Mouse (Mus musculus) midbrain, postnatal 0 days (tissue): ENCODE measurements at regions not wholly inside any gene's neighbourhood (a gene's known extent, or its start where the extent isn't known, plus 50 kb on each side); places are given as distances from the start of the nearest gene placed in this dataset.
A peak's percentile ranks its signal among the peaks of the same experiment; 100 is the strongest.

Experiments used
- ATAC-seq: fragments of 200-750 bp; cut with Nextera tagmentation; 2 replicates; pipeline ENCODE4 v1.8.0; 2017; ENCODE audit warnings: moderate number of reproducible peaks, mild to moderate bottlenecking, moderate TSS enrichment, moderate library complexity; ENCODE audit not compliant: low FRiP score
- DNase-seq: peaks from one replicate; pipeline ENCODE4 v3.0.0-alpha.2; 2015; ENCODE audit warnings: low spot score
- H3K27ac ChIP-seq: fragments of 300-500 bp; sonication (generic); 2 replicates; pipeline ENCODE4 v1.5.1; 2014; ENCODE audit warnings: low read depth, mild to moderate bottlenecking, low read length, mixed read lengths
- H3K27me3 ChIP-seq: fragments of 300-500 bp; sonication (generic); 2 replicates; pipeline ENCODE4 v1.6.1; 2014; ENCODE audit warnings: low read length, control low read depth, mixed read lengths; ENCODE audit not compliant: insufficient read depth
- H3K36me3 ChIP-seq: fragments of 300-500 bp; sonication (generic); 2 replicates; pipeline ENCODE4 v1.6.1; 2014; ENCODE audit warnings: low read length, control low read depth, mixed read lengths; ENCODE audit not compliant: insufficient read depth
- H3K4me1 ChIP-seq: fragments of 300-500 bp; sonication (generic); 2 replicates; pipeline ENCODE4 v1.6.1; 2014; ENCODE audit warnings: mild to moderate bottlenecking, control low read depth, antibody characterized with exemption, low read length, mixed read lengths; ENCODE audit not compliant: insufficient read depth
- H3K4me2 ChIP-seq: fragments of 300-500 bp; sonication (generic); 2 replicates; pipeline ENCODE4 v1.6.1; 2014; ENCODE audit warnings: low read depth, mild to moderate bottlenecking, low read length, mixed read lengths; ENCODE audit not compliant: poor library complexity, severe bottlenecking
- H3K4me3 ChIP-seq: fragments of 300-500 bp; sonication (generic); 2 replicates; pipeline ENCODE4 v1.5.1; 2014; ENCODE audit warnings: low read depth, mild to moderate bottlenecking, low read length, moderate library complexity
- H3K9ac ChIP-seq: fragments of 300-500 bp; sonication (generic); replicated peaks from 2 replicates; pipeline ENCODE4 v1.6.1; 2014; ENCODE audit warnings: mild to moderate bottlenecking, low read length, moderate library complexity, mixed read lengths; ENCODE audit not compliant: poor library complexity, severe bottlenecking
- H3K9me3 ChIP-seq: fragments of 300-500 bp; sonication (generic); 2 replicates; pipeline ENCODE4 v1.6.1; 2016; ENCODE audit warnings: low read length, control low read depth
- CTCF ChIP-seq: IDR thresholded peaks from 2 replicates; pipeline ENCODE4 v1.5.1; 2016; ENCODE audit warnings: antibody characterized with exemption, mild to moderate bottlenecking
- WGBS: fragments of 180-500 bp; shearing (Covaris S2); extraction: QIAGEN DNeasy Blood & Tissue Kit; methylation state at CpG from one replicate; pipeline ENCODE4 v1.1.7; 2014; 5-methylcytosine and 5-hydroxymethylcytosine counted together

DNA sequence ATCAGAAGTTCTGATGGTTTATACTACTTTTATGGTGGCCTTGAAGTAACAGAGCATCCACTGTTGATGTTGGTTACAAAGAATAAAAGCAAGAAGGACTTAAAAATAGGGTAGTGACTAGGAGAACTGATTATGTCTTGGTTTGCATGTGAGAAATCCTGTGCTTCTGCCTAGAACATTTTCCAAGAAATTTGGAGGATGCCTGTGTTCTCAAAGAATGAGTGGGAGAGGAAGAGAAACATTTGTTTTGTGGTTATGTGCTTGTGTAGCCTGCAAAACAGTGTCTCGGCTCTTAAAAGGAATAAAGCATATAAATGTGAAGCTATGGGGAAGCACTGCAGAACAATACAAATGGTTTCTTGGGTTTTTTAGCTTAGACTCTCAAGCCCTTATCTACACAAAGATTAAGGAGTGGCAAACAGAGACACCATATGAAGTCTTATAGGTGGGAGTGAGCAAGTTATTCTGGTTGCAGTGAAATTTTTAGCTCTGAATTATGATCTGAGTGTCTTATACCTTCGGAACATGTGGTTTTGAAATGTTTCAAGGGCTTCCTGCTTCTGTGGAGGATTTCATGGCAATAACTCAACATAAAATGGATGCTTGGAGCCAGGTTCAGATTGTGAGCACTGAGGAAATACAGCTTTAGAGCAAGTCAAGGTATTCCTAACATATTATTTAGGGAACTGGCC lies 372.1 kb upstream of the Man1a start:
- Histone ChIP-seq H3K27me3 (no peaks in the 10 kb centered on the region), H3K27ac (no peak overlapping the region), H3K4me2 (no peak overlapping the region), H3K9ac (no peak overlapping the region), H3K9me3 (no peaks in the 10 kb centered on the region), H3K36me3 (no peaks in the 10 kb centered on the region), H3K4me3 (no peak overlapping the region), H3K4me1 (no peaks in the 10 kb centered on the region)
- no peak for ATAC-seq
- no peak for TF ChIP-seq CTCF
- no peak for DNase-seq
- WGBS, result 95% methylated on average over 2 of the region's 2 CpGs

- H3K4me2 ChIP-seq, result no peak overlapping the region
- 75% methylated on average over 5 of the region's 5 CpGs for WGBS
- ATAC-seq (no peak), DNase-seq (no peak)
- no peak for TF ChIP-seq CTCF
- H3K4me3 ChIP-seq, result no peak overlapping the region
- no peaks in the 10 kb centered on the region for H3K27me3 ChIP-seq
- no peaks in the 10 kb centered on the region for H3K9me3 ChIP-seq
- no peaks in the 10 kb centered on the region for H3K36me3 ChIP-seq
- no peak overlapping the region for H3K9ac ChIP-seq
- no peaks in the 10 kb centered on the region for H3K4me1 ChIP-seq
- no peak overlapping the region for H3K27ac ChIP-seq
Measured at GRCm38 (mm10) chr10:54403223-54403926, 327.0 kb upstream of the Man1a start.

GRCm38 (mm10) chr10:54383751-54384150 lies 307.3 kb upstream of the Man1a start:
- Histone ChIP-seq H3K27ac (no peak overlapping the region), H3K4me3 (no peak overlapping the region), H3K9me3 (no peaks in the 10 kb centered on the region), H3K4me2 (no peak overlapping the region), H3K9ac (no peak overlapping the region), H3K27me3 (no peaks in the 10 kb centered on the region), H3K4me1 (no peaks in the 10 kb centered on the region), H3K36me3 (no peaks in the 10 kb centered on the region)
- no peak for ATAC-seq
- DNase-seq, result no peak
- 74% methylated on average over 2 of the region's 2 CpGs for WGBS
- TF ChIP-seq CTCF, result no peak

- 85% methylated on average over 2 of the region's 2 CpGs for WGBS
Measured at GRCm38 (mm10) chr10:54381530-54381929, 305.1 kb upstream of the Man1a start.

DNA sequence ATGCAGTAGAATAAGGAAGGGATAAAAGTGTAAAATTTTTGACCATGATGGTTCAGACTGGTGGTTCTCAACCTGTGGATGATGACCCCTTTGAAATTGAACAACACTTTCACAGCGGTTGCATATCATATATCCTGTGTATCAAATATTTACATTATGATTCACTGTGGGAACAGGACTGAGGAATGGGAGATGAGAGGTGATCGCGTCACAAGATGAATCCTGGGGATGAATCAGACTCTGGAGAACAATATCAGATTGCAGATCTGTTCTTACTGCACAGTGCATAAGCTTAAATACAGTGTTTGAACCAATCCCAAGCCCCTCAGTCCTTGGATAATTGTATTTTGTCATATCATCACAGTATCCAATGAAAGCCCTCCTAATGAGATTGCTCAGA lies 292.7 kb upstream of the Man1a start:
- 97% methylated on average over 3 of the region's 3 CpGs for WGBS
- H3K4me1 ChIP-seq, result no peaks in the 10 kb centered on the region
- TF ChIP-seq CTCF, result no peak
- DNase-seq (no peak), ATAC-seq (no peak)
- no peak overlapping the region for H3K4me2 ChIP-seq
- no peaks in the 10 kb centered on the region for H3K36me3 ChIP-seq
- H3K4me3 ChIP-seq, result no peak overlapping the region
- no peak overlapping the region for H3K27ac ChIP-seq
- no peaks in the 10 kb centered on the region for H3K27me3 ChIP-seq
- no peaks in the 10 kb centered on the region for H3K9me3 ChIP-seq
- H3K9ac ChIP-seq, result no peak overlapping the region

More at GRCm38 (mm10) chr10:54381530-54381929, 305.1 kb upstream of the Man1a start:
- TF ChIP-seq CTCF, result no peak
- Histone ChIP-seq H3K9me3 (no peaks in the 10 kb centered on the region), H3K27ac (no peak overlapping the region), H3K4me3 (no peak overlapping the region), H3K9ac (no peak overlapping the region), H3K4me2 (no peak overlapping the region), H3K4me1 (no peaks in the 10 kb centered on the region), H3K36me3 (no peaks in the 10 kb centered on the region), H3K27me3 (no peaks in the 10 kb centered on the region)
- no peak for DNase-seq
- ATAC-seq, result no peak

DNA sequence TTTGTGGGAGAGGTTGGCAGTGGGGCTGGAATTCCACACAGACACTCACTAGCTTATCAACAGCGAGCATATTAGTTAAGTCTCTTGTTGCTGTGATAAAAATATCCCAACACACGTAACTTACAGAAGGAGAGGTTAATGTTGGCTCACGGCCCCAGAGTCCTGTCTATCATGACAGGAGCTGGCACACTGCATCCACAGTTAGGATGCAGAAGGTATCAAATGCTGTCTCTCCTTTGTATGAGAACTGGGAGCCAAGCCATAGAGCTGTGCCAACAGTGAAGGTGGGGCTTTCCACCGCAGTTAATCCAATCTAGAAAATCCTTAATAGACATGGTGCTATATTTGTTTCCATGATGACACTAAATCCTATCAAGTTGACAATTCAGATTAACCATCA lies 288.9 kb upstream of the Man1a start:
- H3K4me3 ChIP-seq, result no peak overlapping the region
- no peaks in the 10 kb centered on the region for H3K27me3 ChIP-seq
- no peak overlapping the region for H3K27ac ChIP-seq
- DNase-seq, result peak; percentile 64
- no peaks in the 10 kb centered on the region for H3K9me3 ChIP-seq
- H3K4me2 ChIP-seq, result no peak overlapping the region
- ATAC-seq, result 0 out of 2 replicates have a peak, but pooled peaks have one; percentile 38
- H3K9ac ChIP-seq, result no peak overlapping the region
- WGBS, result 72% methylated on average over 4 of the region's 4 CpGs
- no peaks in the 10 kb centered on the region for H3K36me3 ChIP-seq
- H3K4me1 ChIP-seq, result no peaks in the 10 kb centered on the region
- no peak for TF ChIP-seq CTCF
